Comparison of ENCODE assay signal across 10 mouse cellular contexts in the genomic region with DNA sequence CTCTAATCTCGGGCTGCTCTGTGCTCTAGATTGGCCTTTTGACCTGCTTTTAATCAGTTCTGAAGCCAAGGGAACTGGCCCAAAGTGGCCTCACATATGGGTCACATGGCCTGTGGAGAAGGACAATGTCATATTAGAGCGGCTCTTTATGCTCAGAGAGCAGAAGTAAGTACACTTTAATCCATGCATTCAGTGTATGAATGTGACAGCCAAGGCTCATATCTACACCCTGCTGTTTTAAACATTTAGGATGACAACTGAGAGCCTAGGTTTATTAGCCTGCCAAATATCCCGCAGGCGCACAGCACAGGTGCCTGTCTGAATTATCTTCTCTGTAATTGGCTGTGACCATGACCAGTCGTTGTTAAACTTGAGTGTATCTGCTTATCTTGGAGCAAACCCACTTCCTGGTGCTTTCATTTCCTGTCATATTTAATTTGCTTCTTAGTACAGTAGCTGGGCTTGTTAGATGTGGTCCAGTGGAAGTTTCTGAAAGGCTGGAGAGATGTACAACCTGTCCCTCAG. TPM values are rescaled to one million over a fixed set of nuclear protein-coding genes. Genes with fewer than 3 reads are reported as not detected.
DNase-seq lines count a peak whose midpoint lies in the region; ATAC-seq and TF ChIP-seq lines count a peak whose summit lies in the region.
"Had no signal": no experiment of that assay in that cellular context is flagged by ENCODE, and none has a peak within 500 bp of the region (broad histone marks: within the 10 kb centered on the region; RNA-seq: fewer than 3 reads in every experiment).

No protein-coding gene starts in this region.

- no peaks in the 10 kb centered on the region for H3K27me3 ChIP-seq in liver, adult 2 months (ENCODE audit: control insufficient read depth, insufficient read depth, low read length)
- H3K27me3 ChIP-seq in liver, embryonic 16.5 days (ENCODE audit: control insufficient read depth, insufficient read depth, low read depth, low read length), result no peaks in the 10 kb centered on the region

- no peak for ATAC-seq in liver, embryonic 16.5 days (ENCODE audit: low read depth)
- ATAC-seq: forebrain, embryonic 13.5 days had no signal

- H3K27ac ChIP-seq in liver, adult 2 months (replicated peaks; ENCODE audit: insufficient read depth, low read depth, low read length), result peak overlapping the region; percentile 90
- H3K27ac ChIP-seq in liver, embryonic 16.5 days (ENCODE audit: low read length), result peak overlapping the region; percentile 46; the same call in 1 of the 2 replicates
- H3K27ac ChIP-seq: forebrain, embryonic 13.5 days had no signal

- no peak overlapping the region for H3K4me3 ChIP-seq in liver, adult 2 months (ENCODE audit: insufficient read depth, low read depth, low read length)
- no peak overlapping the region for H3K4me3 ChIP-seq in liver, embryonic 16.5 days (ENCODE audit: low read depth, low read length)
- H3K4me3 ChIP-seq: forebrain, embryonic 13.5 days; myocyte had no signal

- H3K9me3 ChIP-seq in liver, embryonic 16.5 days (replicated peaks; ENCODE audit: control insufficient read depth, low read length), result no peaks in the 10 kb centered on the region
- H3K9me3 ChIP-seq: forebrain, embryonic 13.5 days had no signal

- WGBS in liver, adult 2 months, result 11% methylated on average over 5 of the region's 5 CpGs
- WGBS in liver, embryonic 16.5 days (ENCODE audit: insufficient replicate concordance), result 17% methylated on average over 5 of the region's 5 CpGs

- TF ChIP-seq CTCF in liver, adult 2 months (IDR thresholded peaks at IDR 0.05; ENCODE audit: low read depth, low read length), result no peak

- H3K4me1 ChIP-seq in liver, adult 2 months (ENCODE audit: control insufficient read depth, insufficient read depth, low read length), result peaks cover 20% of the 10 kb centered on the region
- H3K4me1 ChIP-seq in liver, embryonic 16.5 days (ENCODE audit: control insufficient read depth, low read depth, low read length), result peaks cover 55% of the 10 kb centered on the region

- no peak for TF ChIP-seq POLR2A in liver, adult 2 months (IDR thresholded peaks at IDR 0.05; ENCODE audit: extremely low read depth, insufficient read depth, low read length)

- no peak overlapping the region for H3K9ac ChIP-seq in liver, adult 2 months (ENCODE audit: low read depth, low read length)
- H3K9ac ChIP-seq in liver, embryonic 16.5 days (ENCODE audit: low read depth, low read length), result no peak overlapping the region
- H3K9ac ChIP-seq: forebrain, embryonic 13.5 days had no signal

- peak; percentile 94 for DNase-seq in liver, adult 2 months (ENCODE audit: extremely low read depth, low read depth, low spot score)
- DNase-seq in liver, result no peak
- peak; percentile 62 for DNase-seq in CD4-positive, CD25-positive, alpha-beta regulatory T cell, adult 2 months (ENCODE audit: low read depth, low spot score)
- DNase-seq in T-cell, adult 2 months (ENCODE audit: low spot score), result peak; percentile 35
- no peak for DNase-seq in embryo, embryonic 11 days
- DNase-seq in gastrocnemius, adult 8-10 months (ENCODE audit: low spot score in 2 of 2), result no peak
- DNase-seq in ovary, postnatal 36 days (ENCODE audit: low spot score), result no peak

- peaks cover 3% of the 10 kb centered on the region; the same call in 1 of the 2 replicates for H3K79me2 ChIP-seq in liver, adult 2 months (ENCODE audit: control insufficient read depth, insufficient read depth, low read length)

- H3K36me3 ChIP-seq in liver, adult 2 months (ENCODE audit: control insufficient read depth, insufficient read depth, low read length), result no peaks in the 10 kb centered on the region
- H3K36me3 ChIP-seq in liver, embryonic 16.5 days (ENCODE audit: control insufficient read depth, insufficient read depth), result no peaks in the 10 kb centered on the region

- H3K4me2 ChIP-seq in liver, embryonic 16.5 days (ENCODE audit: low read depth, low read length), result peak overlapping the region; percentile 25; the same call in 1 of the 2 replicates
- H3K4me2 ChIP-seq: forebrain, embryonic 13.5 days had no signal

RNA-seq across cellular contexts. Expression of gene Pygl, which starts 0.8 kb away (rescaled TPM):
- total RNA-seq in liver, adult 2 months (2014; rRNA removed), result 290 and 428 TPM in 2 replicates
- polyA plus RNA-seq in liver, adult 2 months (2012; rRNA removed), result 281 and 298 TPM in 2 replicates
- polyA plus RNA-seq in liver, embryonic 16.5 days (2015; fragmentation: Nextera tagmentation; extraction: Ambion mirVana), result 127 and 148 TPM in 2 replicates
- 1 to 10 TPM in 3 of 4 experiments, under 1 TPM in 1; 0.92 to 1.8 (median 1.4) TPM for total RNA-seq in gastrocnemius, adult 8-10 months (2022)

Comparison
In these comparisons a context has a peak if more than half of its experiments do, and no peak if none do; other contexts are left out.
1. DNase-seq: peak in liver, adult 2 months (single experiment), CD4-positive, CD25-positive, alpha-beta regulatory T cell, adult 2 months (single experiment) and T-cell, adult 2 months (single experiment); none in liver (single experiment), embryo, embryonic 11 days (single experiment), gastrocnemius, adult 8-10 months (0 of 2) and ovary, postnatal 36 days (single experiment).
2. RNA of gene Pygl, which starts 0.8 kb away (total RNA-seq): 290 to 428 TPM in liver, adult 2 months; 0.92 to 1.8 TPM in gastrocnemius, adult 8-10 months; every median in the first group is over 100 times any median in the second.